Mouse (Mus musculus): ENCODE measurements at regions not wholly inside any gene's neighbourhood (a gene's known extent, or its start where the extent isn't known, plus 50 kb on each side); places are given as distances from the start of the nearest gene placed in this dataset.

- TF ChIP-seq CTCF (IDR thresholded peaks at IDR 0.05; ENCODE audit: low read depth) (peak; percentile 51), EP300 (optimal IDR thresholded peaks at IDR 0.05) (no peak)
Measured at GRCm38 (mm10) chrX:14312746-14313145, 101.8 kb downstream of the H2al1n start.

All from stomach, postnatal 0 days (tissue).